Mouse (Mus musculus): ENCODE results near the gene Cntrob.

Gene Cntrob

GRCm38 (mm10) chr11:69298231-69298630, 25.3 kb downstream of the Cntrob start:
- no peak for DNase-seq (ENCODE audit: low read depth, low spot score)

- peak; percentile 54 for DNase-seq (ENCODE audit: low read depth, low spot score)
Observed at GRCm38 (mm10) chr11:69297799-69298198, 25.8 kb downstream of the Cntrob start.

DNA sequence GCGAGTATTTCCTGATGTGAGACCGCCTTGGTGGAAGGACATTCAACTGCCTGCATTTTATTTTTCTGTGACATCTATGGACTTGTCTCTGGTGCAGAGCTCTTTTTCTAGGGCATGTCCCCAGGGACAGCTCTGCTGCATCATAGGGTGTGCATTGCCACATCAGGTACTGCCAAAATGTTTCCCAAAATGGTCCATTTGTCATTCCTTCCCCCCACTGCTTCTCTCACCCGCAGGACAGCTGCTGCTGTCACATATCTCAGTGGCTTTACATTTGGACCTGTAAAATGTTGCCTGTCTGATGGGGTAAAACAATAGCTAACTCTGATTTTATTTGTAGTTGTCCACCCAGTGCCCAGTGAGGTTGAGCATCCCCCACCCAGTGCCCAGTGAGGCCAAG, 28.3 kb downstream of the Cntrob start:
- peak; percentile 18 for DNase-seq (ENCODE audit: low read depth, low spot score)

GRCm38 (mm10) chr11:69291111-69291510, 32.5 kb downstream of the Cntrob start:
- no peak for DNase-seq (ENCODE audit: low read depth, low spot score)

GRCm38 (mm10) chr11:69277267-69277666, 46.3 kb downstream of the Cntrob start:
- DNase-seq (ENCODE audit: low read depth, low spot score), result no peak

DNA sequence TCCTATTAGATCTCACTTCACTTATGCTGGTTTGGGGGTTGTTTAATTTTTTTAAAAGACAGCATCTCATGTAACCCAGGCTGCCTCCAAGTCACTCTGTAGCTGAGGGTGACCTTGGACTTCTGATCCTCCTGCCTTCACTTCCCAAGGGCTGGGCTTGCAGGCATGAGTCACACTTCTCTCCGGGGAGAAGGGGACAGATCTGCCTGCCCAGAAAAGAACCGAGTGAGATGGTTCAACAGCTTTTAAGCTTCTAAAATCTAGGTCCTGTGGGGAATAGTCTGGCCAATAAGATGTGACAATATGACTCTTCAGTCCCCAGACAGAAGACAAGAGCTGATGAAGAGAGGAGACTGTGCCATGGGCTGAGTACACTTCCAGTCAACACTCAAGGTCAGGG, 47.5 kb downstream of the Cntrob start:
- no peak for DNase-seq (ENCODE audit: low read depth, low spot score)

GRCm38 (mm10) chr11:69275650-69276049, 47.9 kb downstream of the Cntrob start:
- DNase-seq (ENCODE audit: low read depth, low spot score), result no peak

- peak; percentile 53 for DNase-seq (ENCODE audit: low read depth, low spot score)
Observed at GRCm38 (mm10) chr11:69272122-69272740, 51.3 kb downstream of the Cntrob start.

- DNase-seq (ENCODE audit: low read depth, low spot score), result peak; percentile 48
Observed at GRCm38 (mm10) chr11:69269575-69269974, 54.0 kb downstream of the Cntrob start.

DNA sequence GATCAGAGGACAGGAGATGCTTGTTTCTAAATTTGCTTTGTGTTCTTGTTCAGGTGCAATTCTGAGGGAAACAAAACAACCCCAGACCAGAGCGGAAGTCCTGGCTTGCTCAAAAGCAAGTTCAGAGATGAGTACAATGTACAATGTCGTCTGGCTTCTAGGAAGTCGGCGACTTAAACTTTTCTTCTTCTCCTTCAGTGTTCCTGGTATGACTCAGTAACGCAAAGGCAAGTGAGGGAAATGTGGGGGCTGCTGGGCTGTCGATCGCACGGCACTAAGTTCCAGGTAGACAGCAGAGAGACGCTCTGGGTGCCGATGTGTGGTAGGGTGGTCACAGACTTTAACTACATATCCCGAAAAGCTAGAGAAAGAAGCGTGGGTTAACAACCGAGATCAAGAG, 55.5 kb downstream of the Cntrob start:
- DNase-seq (ENCODE audit: low read depth, low spot score), result no peak

GRCm38 (mm10) chr11:69267341-69267740, 56.2 kb downstream of the Cntrob start:
- no peak for DNase-seq (ENCODE audit: low read depth, low spot score)

DNA sequence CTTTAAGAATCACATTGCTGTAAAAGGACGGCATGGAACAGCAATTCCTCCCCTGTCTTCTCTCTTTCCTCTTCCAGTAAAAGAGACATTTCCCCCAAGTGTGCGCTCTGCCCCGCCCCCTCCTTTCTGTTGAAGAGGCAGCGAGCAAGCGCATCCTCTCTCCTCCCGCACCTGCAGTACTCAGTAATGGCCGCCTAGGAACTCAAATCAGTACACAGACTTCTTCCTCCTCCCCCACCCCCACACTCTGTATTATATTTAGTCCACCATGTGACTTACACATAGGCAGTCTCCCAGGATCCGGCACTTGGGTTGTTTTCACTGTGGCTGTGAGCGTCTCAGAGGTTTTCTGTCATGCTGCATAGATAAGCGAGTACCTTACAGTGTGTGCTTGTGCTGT, 57.3 kb downstream of the Cntrob start:
- DNase-seq (ENCODE audit: low read depth, low spot score), result peak; percentile 97

DNA sequence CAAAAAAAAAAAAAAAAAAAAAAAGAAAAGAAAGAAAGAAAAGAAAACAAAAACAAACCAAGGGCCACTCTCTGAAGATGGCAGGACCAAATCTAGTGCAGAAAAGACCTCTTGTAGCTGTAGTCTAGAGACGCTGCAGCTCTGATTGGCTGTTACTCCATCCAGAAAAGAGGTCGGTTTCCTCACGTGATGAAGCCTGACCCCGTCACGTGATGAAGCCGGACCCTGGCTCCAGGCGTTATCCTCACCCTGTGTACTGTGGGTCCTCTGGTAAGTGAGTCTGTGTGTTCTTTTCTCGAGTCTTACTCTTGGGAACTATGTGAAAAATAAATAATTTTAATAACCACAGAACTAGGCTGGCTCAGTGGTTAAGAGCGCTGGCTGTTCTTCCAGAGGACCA, 58.2 kb downstream of the Cntrob start:
- DNase-seq (ENCODE audit: low read depth, low spot score), result no peak

DNA sequence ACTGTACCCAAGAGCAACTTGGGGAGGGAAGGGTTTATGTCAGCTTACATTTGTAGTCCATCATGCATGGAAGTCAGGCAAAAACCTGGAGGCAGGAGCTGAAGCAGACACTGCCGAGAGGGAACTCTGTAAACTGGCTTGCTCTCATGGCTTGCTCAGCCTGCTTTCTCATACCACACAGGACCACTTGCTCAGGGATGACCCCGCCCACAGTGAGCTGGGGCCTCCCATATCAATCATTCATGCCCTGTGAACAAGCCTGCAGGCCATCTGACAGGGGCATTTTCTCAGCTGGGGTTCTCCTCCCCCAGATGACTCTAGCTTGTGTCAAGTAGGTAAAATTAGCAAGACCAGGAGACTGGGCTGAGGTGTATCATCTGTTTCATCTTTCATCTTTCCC, 59.3 kb downstream of the Cntrob start:
- no peak for DNase-seq (ENCODE audit: low read depth, low spot score)

- DNase-seq (ENCODE audit: low read depth, low spot score), result no peak
Observed at GRCm38 (mm10) chr11:69260111-69260510, 63.5 kb downstream of the Cntrob start.

DNA sequence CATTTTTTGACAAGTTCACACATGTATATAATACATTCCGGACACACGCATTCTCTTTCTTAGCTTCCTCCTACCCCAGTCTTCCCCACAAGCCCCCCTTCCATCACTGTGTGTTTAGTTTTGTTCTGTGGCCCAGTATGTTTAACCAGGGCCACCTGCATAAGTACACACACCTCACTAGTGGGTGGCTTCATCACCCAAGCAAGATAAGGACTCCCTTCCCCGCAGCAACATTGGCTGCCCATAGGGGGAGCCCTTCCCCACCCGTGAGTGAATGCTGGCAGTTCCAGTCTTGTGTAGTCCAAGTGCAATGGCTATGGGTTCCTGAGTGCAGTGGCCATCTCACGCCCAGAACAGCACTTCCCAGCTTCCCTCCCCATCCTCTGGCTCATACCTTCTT, 65.3 kb downstream of the Cntrob start:
- no peak for DNase-seq (ENCODE audit: low read depth, low spot score)

DNA sequence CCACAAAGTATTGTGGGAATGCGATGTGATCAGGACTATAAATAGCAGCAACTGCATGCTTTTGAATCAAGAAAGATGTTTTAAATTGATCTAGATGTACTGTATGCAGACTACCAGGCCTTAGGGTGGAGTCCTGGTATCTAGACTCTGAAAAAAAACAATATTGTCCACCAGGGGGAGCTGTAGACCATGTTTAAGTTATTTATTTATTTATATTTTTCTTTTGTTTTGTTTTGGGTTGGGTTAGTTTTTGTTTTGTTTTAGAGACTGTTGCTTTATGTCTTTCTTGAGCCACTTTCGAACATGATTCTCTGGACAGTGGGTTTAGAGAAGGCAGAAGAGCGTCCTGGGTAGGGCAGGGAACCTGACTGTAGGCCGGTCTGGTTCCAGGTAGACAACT, 65.8 kb downstream of the Cntrob start:
- no peak for DNase-seq (ENCODE audit: low read depth, low spot score)

- DNase-seq (ENCODE audit: low read depth, low spot score), result no peak
Observed at GRCm38 (mm10) chr11:69257072-69257471, 66.5 kb downstream of the Cntrob start.

GRCm38 (mm10) chr11:69254808-69255207, 68.8 kb downstream of the Cntrob start:
- no peak for DNase-seq (ENCODE audit: low read depth, low spot score)

- DNase-seq (ENCODE audit: low read depth, low spot score), result no peak
Observed at GRCm38 (mm10) chr11:69253131-69253530, 70.4 kb downstream of the Cntrob start.

GRCm38 (mm10) chr11:69251953-69252352, 71.6 kb downstream of the Cntrob start:
- DNase-seq (ENCODE audit: low read depth, low spot score), result no peak

DNA sequence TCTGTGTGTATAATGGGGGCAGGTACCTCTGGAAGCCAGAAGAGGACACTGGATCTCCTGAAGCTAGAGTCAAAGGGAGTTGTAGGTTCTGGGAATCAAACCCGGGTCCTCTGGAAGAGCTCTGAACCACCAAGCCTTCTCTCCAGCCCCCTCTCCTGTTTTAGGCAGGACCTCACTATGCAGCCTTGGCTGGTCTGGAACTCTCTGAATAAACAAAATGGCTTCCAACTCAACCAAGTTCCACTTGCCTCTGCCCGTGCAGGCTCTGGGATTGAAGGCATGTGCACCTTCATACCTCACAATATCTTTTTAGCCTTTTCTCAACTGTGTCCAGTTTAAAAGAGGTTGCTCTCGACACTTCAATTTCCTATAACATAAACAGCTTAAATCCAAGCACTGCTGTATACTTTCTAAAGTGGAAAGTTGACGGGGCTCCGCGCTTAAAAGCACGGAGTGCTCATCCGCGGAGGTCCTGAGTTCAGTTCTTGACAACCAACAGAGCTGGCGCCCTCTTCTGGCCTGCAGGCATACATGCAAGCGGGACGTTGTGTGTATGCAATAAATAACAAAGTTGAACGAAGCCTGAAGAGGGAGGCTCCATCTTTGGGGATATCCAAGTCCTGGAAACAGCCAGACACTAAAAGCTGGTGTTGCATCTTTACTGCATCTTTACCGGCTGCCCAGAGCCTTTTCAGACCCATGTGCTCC, 72.3 kb downstream of the Cntrob start:
- no peak for DNase-seq (ENCODE audit: low read depth, low spot score)

- DNase-seq (ENCODE audit: low read depth, low spot score), result no peak
Observed at GRCm38 (mm10) chr11:69250106-69250505, 73.5 kb downstream of the Cntrob start.

Data from telencephalon, adult 2 months (tissue).